Mouse (Mus musculus) bone marrow macrophage, adult 2 months (primary cell): ENCODE data around the gene Fam83e.

Experiments
- CTCF ChIP-seq: IDR thresholded peaks from 2 replicates; pipeline ENCODE4 v1.5.1; 2012; ENCODE audit warnings: low read depth, mild to moderate bottlenecking, low read length, moderate library complexity
- POLR2A ChIP-seq: IDR thresholded peaks from 2 replicates; pipeline ENCODE4 v1.6.1; 2012; ENCODE audit warnings: mild to moderate bottlenecking, low read depth, low read length, borderline replicate concordance

- no peak for TF ChIP-seq CTCF
- no peak for TF ChIP-seq POLR2A
Observed at GRCm38 (mm10) chr7:45713396-45713795, 7.6 kb upstream of the Fam83e start.
